Mouse (Mus musculus): ENCODE data around the gene Ehbp1l1. TPM values are rescaled to one million over a fixed set of nuclear protein-coding genes. Genes with fewer than 3 reads are reported as not detected.

The Ehbp1l1 gene
- 51.2 and 63.2 TPM in 2 replicates for polyA plus RNA-seq (2015; fragmentation: Nextera tagmentation; extraction: Ambion mirVana)

DNA sequence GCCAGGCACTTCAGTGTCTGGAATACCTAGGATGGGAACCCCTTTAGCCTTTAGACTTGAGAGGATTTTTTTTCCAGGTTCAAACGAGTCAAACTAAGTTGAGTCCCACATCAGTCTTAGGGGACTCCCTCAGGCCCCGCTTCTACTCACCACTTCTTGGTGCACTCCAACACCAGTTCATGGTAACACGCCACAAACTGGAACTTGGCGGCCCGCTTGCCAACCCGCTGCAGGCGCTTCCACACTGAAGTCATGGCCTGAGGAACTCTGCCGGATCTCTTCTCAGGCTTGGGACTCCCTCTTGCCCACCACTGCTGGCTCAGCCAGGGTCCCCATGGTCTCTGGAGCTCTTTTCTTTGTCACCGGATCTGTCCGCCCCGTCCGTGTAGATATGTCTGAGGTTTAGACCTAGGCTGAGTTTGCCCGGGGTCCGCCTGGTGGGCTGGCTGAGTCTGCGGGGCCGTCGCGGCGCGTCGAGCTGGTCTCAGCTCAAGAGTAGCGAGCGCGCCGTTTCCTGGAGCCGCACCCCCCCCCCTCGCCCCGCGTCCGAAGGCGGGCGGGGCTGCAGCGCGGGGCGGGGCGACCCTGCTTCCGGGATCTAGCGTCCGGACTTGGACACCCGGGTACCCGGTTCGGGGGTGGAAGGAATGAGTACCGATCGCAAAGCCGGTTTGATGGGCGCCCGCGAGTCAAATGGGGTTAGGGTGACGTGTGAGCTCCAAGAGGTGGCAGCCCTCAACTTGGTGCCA is at the start of gene Ehbp1l1:
Ehbp1l1 (minus strand) TSS at position 551 of the 749 bp plus-strand sequence.
- Histone ChIP-seq H3K4me3 (replicated peaks; ENCODE audit: low read length) (peak within 1 kb of the TSS; percentile 93), H3K4me2 (ENCODE audit: low read depth, low read length) (peak within 1 kb of the TSS; percentile 89), H3K4me1 (ENCODE audit: control insufficient read depth, insufficient read depth, low read length) (peaks cover 61% of the 10 kb centered on the region), H3K36me3 (ENCODE audit: control insufficient read depth, insufficient read depth, low read length) (peaks cover under 1% of the 10 kb centered on the region; the same call in 1 of the 2 replicates), H3K9ac (ENCODE audit: low read length) (peak within 1 kb of the TSS; percentile 84), H3K27me3 (ENCODE audit: control insufficient read depth, insufficient read depth, low read length) (no peaks in the 10 kb centered on the region), H3K9me3 (replicated peaks; ENCODE audit: control insufficient read depth, low read length) (no peaks in the 10 kb centered on the region), H3K27ac (ENCODE audit: low read length) (peak within 1 kb of the TSS; percentile 92)
- peak; percentile 56; the same call in 1 of the 2 replicates for ATAC-seq (ENCODE audit: insufficient read depth, low FRiP score)
- WGBS: 7% methylated on average over 45 of the region's 49 CpGs

DNA sequence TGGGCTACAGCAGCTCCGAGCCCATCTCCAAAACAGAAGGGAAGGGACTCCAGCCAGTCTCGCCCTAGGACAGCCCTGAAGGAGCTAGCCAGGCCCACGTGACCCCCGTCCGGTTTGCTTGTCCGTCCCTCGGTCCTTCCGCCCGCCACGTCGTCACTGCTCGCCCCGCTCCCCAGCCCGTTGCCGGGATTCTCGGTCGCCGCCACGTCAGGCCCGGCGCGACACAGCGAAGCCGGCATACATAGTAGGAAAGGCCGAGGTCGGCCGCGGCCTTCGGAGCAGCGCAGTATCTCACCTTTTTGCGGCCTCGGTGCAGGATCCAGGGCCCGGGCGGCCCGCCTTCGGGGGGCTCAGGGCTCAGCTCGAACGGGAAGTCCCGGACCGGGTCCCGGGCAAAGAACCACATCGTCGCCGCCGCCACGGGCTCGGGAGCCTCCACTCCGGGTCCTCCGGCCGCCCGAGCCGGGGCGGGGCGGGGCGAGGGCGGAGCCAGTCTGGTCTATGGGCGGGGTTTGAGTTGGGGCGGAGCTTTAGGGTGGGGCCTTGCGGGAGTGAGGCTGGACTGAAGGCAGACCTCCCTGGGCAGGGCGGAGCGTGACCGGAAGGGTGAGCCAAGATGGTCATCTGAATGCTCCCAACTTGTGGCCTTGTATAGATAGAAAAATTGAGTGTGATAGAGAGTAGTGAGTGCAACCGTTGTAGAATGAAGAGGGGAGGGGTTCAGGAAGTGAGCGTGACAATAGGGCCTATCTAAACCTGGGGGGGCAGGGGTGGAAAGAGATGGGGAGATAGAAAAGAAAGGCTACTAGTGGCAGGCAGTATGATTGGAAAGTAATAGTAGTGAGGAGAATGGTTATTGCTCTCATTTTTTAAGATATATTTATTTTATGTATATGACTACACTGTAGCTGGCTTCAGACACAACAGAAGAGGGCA is 45.1 kb upstream of the Ehbp1l1 start, which contains the start of gene Scyl1:
Scyl1 (minus strand) TSS at position 495 of the 936 bp plus-strand sequence.
- Histone ChIP-seq H3K27ac (ENCODE audit: low read length) (peak within 1 kb of the TSS; percentile 93), H3K9ac (ENCODE audit: low read length) (peak within 1 kb of the TSS; percentile 98), H3K4me1 (ENCODE audit: control insufficient read depth, insufficient read depth, low read length) (peaks cover 11% of the 10 kb centered on the region), H3K36me3 (ENCODE audit: control insufficient read depth, insufficient read depth, low read length) (0 out of 2 replicates have a peak, but pooled peaks cover 6% of the 10 kb centered on the region), H3K27me3 (ENCODE audit: control insufficient read depth, insufficient read depth, low read length) (no peaks in the 10 kb centered on the region), H3K4me2 (ENCODE audit: low read depth, low read length) (peak within 1 kb of the TSS; percentile 92), H3K9me3 (replicated peaks; ENCODE audit: control insufficient read depth, low read length) (no peaks in the 10 kb centered on the region), H3K4me3 (replicated peaks; ENCODE audit: low read length) (peak within 1 kb of the TSS; percentile 78)
- WGBS: under 1% methylated on average over 64 of the region's 64 CpGs
- peak; percentile 99 for ATAC-seq (ENCODE audit: insufficient read depth, low FRiP score)

DNA sequence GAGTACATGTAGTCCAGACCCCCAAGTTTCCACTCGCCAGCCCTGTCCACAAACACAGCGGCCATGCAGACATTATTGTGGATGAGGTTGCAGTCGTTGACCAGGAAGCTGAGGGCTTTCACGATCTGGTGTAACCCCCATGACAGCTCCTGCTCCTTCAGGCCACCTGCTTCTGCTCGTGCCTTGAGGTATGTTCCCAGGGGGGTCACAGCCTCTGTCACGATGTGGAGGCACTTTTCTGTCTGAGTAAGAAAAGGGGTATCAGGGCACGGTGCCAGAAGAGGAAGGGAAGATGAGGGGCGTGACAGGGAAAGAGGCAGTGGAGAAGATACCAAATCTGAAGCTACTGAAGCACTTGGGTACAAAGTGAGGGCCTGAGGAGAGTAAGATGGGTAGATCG is 44.2 kb upstream of the Ehbp1l1 start:
- Histone ChIP-seq H3K27me3 (ENCODE audit: control insufficient read depth, insufficient read depth, low read length) (no peaks in the 10 kb centered on the region), H3K36me3 (ENCODE audit: control insufficient read depth, insufficient read depth, low read length) (0 out of 2 replicates have a peak, but pooled peaks cover 11% of the 10 kb centered on the region), H3K9ac (ENCODE audit: low read length) (peak overlapping the region; percentile 98), H3K4me3 (replicated peaks; ENCODE audit: low read length) (peak overlapping the region; percentile 78), H3K9me3 (replicated peaks; ENCODE audit: control insufficient read depth, low read length) (no peaks in the 10 kb centered on the region), H3K4me2 (ENCODE audit: low read depth, low read length) (peak overlapping the region; percentile 92), H3K27ac (ENCODE audit: low read length) (no peak overlapping the region), H3K4me1 (ENCODE audit: control insufficient read depth, insufficient read depth, low read length) (peaks cover 11% of the 10 kb centered on the region)
- WGBS: 35% methylated on average over 9 of the region's 9 CpGs
- no peak for ATAC-seq (ENCODE audit: insufficient read depth, low FRiP score)

DNA sequence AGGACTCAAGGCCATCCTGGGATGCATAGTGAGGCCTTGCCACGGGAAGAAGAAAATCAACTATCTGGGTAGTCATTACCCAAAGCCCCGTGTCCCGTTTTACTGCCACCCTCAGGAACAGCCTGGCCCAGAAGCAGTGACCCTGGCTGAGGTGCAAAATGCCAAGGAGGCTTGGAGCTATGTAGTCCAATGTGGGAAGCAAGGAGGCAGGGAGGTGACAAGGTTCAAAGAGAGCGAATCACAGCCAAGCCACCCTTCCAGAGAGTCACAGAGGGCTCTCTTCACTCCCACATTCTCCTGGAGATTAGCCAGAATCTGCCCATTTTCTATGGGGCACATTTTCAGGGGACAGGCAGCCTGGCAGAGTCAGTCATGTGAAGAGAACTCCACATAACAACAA is 41.2 kb upstream of the Ehbp1l1 start:
- H3K27me3 ChIP-seq (ENCODE audit: control insufficient read depth, insufficient read depth, low read length): no peaks in the 10 kb centered on the region
- 90% methylated on average over 4 of the region's 4 CpGs for WGBS
- H3K27ac ChIP-seq (ENCODE audit: low read length): no peak overlapping the region
- no peak for ATAC-seq (ENCODE audit: insufficient read depth, low FRiP score)
- H3K4me1 ChIP-seq (ENCODE audit: control insufficient read depth, insufficient read depth, low read length): peaks cover 11% of the 10 kb centered on the region
- H3K9ac ChIP-seq (ENCODE audit: low read length): no peak overlapping the region
- H3K4me2 ChIP-seq (ENCODE audit: low read depth, low read length): no peak overlapping the region
- H3K4me3 ChIP-seq (replicated peaks; ENCODE audit: low read length): no peak overlapping the region
- H3K9me3 ChIP-seq (replicated peaks; ENCODE audit: control insufficient read depth, low read length): no peaks in the 10 kb centered on the region
- peaks cover 23% of the 10 kb centered on the region for H3K36me3 ChIP-seq (ENCODE audit: control insufficient read depth, insufficient read depth, low read length)

DNA sequence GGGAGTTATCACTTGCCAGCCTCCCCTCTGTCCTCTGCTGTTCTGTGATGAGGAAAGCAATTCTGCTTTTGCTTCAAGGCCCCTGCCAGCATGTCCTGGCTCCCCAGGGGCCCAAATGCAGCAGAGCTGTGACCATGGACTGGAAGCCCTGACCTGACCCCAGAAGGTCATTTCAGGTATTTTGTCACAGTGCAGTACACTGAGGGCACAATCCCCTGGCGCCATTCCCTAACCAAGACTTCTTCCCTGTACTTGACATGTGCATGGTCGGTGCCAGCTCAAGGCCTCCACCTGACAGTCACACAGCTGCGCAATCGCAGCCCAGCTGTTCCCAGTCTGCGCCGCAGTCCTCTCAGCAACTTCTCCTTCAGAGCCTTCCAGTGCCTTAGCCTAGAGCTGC is 37.0 kb upstream of the Ehbp1l1 start:
- no peaks in the 10 kb centered on the region for H3K27me3 ChIP-seq (ENCODE audit: control insufficient read depth, insufficient read depth, low read length)
- H3K4me1 ChIP-seq (ENCODE audit: control insufficient read depth, insufficient read depth, low read length): no peaks in the 10 kb centered on the region
- H3K27ac ChIP-seq (ENCODE audit: low read length): no peak overlapping the region
- H3K4me3 ChIP-seq (replicated peaks; ENCODE audit: low read length): no peak overlapping the region
- H3K4me2 ChIP-seq (ENCODE audit: low read depth, low read length): no peak overlapping the region
- peaks cover 50% of the 10 kb centered on the region for H3K36me3 ChIP-seq (ENCODE audit: control insufficient read depth, insufficient read depth, low read length)
- no peak for ATAC-seq (ENCODE audit: insufficient read depth, low FRiP score)
- H3K9ac ChIP-seq (ENCODE audit: low read length): no peak overlapping the region
- whole genome bisulfite sequencing: 93% methylated on average over 6 of the region's 6 CpGs
- H3K9me3 ChIP-seq (replicated peaks; ENCODE audit: control insufficient read depth, low read length): no peaks in the 10 kb centered on the region

DNA sequence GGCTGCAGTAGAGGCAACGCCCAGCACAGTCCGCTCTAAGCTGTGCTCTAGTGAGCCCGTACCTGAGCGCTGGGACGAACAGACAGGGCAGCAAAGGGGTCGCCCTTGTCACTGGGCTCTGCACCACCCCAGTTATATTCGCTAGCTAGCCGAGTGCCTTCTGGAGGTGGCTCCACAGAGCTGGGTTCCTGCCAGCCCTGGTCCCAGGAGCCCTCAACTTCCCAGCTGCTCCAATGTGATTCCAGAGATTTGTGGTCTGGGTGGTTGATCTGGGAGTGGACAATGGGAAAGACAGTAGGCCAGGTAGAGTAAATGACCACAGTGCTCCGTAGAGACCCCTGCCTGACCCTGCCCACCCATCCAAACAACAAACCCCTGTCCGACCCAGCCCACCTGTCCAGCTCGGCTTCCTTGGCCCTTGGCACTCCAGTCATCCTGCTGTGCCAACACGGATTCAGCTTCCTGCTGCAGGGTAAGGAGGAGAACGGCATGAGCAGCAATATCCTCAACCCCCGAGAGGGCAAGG is 32.8 kb upstream of the Ehbp1l1 start:
- H3K36me3 ChIP-seq (ENCODE audit: control insufficient read depth, insufficient read depth, low read length): peaks cover 31% of the 10 kb centered on the region
- no peak overlapping the region for H3K9ac ChIP-seq (ENCODE audit: low read length)
- H3K27me3 ChIP-seq (ENCODE audit: control insufficient read depth, insufficient read depth, low read length): no peaks in the 10 kb centered on the region
- ATAC-seq (ENCODE audit: insufficient read depth, low FRiP score): no peak
- no peak overlapping the region for H3K4me2 ChIP-seq (ENCODE audit: low read depth, low read length)
- no peak overlapping the region for H3K4me3 ChIP-seq (replicated peaks; ENCODE audit: low read length)
- no peaks in the 10 kb centered on the region for H3K9me3 ChIP-seq (replicated peaks; ENCODE audit: control insufficient read depth, low read length)
- no peak overlapping the region for H3K27ac ChIP-seq (ENCODE audit: low read length)
- 88% methylated on average over 14 of the region's 14 CpGs for WGBS
- H3K4me1 ChIP-seq (ENCODE audit: control insufficient read depth, insufficient read depth, low read length): peaks cover 4% of the 10 kb centered on the region; the same call in 1 of the 2 replicates

DNA sequence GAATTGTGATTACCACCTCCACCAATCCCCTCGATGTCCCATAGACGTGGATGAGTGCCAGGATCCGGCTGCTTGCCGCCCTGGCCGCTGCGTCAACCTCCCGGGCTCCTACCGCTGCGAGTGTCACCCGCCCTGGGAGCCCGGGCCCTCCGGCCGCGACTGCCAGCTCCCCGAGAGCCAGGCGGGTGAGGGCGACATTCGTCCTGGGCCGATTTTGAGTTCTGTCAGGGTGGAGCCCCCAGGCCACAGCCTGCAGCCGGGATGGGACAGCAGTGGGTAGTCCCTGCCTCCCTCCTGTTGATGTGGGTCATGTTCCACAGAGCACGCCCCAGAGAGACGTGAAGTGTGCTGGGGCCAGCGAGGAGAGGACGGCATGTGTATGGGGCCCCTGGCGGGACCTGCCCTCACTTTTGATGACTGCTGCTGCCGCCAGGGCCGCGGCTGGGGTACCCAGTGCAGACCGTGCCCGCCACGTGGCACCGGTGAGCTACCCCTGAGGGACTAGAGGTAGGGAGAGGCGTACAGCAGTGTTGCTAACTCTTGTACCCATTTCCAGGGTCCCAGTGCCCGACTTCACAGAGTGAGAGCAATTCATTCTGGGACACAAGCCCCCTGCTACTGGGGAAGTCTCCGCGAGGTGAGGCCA is 31.0 kb upstream of the Ehbp1l1 start:
- peaks cover 36% of the 10 kb centered on the region for H3K36me3 ChIP-seq (ENCODE audit: control insufficient read depth, insufficient read depth, low read length)
- H3K27me3 ChIP-seq (ENCODE audit: control insufficient read depth, insufficient read depth, low read length): no peaks in the 10 kb centered on the region
- peaks cover 4% of the 10 kb centered on the region; the same call in 1 of the 2 replicates for H3K4me1 ChIP-seq (ENCODE audit: control insufficient read depth, insufficient read depth, low read length)
- H3K9ac ChIP-seq (ENCODE audit: low read length): peak overlapping the region; percentile 49
- 0 out of 2 replicates have a peak, but pooled peaks have one; percentile 9 for ATAC-seq (ENCODE audit: insufficient read depth, low FRiP score)
- 25% methylated on average over 36 of the region's 36 CpGs for WGBS
- H3K4me3 ChIP-seq (replicated peaks; ENCODE audit: low read length): no peak overlapping the region; the same call in 1 of the 2 replicates
- no peak overlapping the region for H3K27ac ChIP-seq (ENCODE audit: low read length)
- H3K4me2 ChIP-seq (ENCODE audit: low read depth, low read length): peak overlapping the region; percentile 23; the same call in 1 of the 2 replicates
- no peaks in the 10 kb centered on the region for H3K9me3 ChIP-seq (replicated peaks; ENCODE audit: control insufficient read depth, low read length)

- Histone ChIP-seq H3K9me3 (replicated peaks; ENCODE audit: control insufficient read depth, low read length) (no peaks in the 10 kb centered on the region), H3K4me3 (replicated peaks; ENCODE audit: low read length) (no peak overlapping the region; the same call in 1 of the 2 replicates), H3K36me3 (ENCODE audit: control insufficient read depth, insufficient read depth, low read length) (peaks cover 30% of the 10 kb centered on the region), H3K9ac (ENCODE audit: low read length) (0 out of 2 replicates have a peak overlapping the region, but pooled peaks have one; percentile 49), H3K4me1 (ENCODE audit: control insufficient read depth, insufficient read depth, low read length) (peaks cover 7% of the 10 kb centered on the region; the same call in 1 of the 2 replicates), H3K27me3 (ENCODE audit: control insufficient read depth, insufficient read depth, low read length) (no peaks in the 10 kb centered on the region), H3K4me2 (ENCODE audit: low read depth, low read length) (peak overlapping the region; percentile 23; the same call in 1 of the 2 replicates), H3K27ac (ENCODE audit: low read length) (no peak overlapping the region)
- WGBS: 22% methylated on average over 29 of the region's 29 CpGs
- ATAC-seq (ENCODE audit: insufficient read depth, low FRiP score): peak; percentile 5; the same call in 1 of the 2 replicates
Observed at GRCm38 (mm10) chr19:5756321-5756985, 30.3 kb upstream of the Ehbp1l1 start.

All from stomach, embryonic 16.5 days (tissue).